Mouse (Mus musculus) cortical plate, adult 2 months (tissue): ENCODE measurements around the gene Trak1.

Experiments
- CTCF ChIP-seq: fragments of 200-500 bp; IDR thresholded peaks from 2 replicates; pipeline ENCODE4 v1.5.1; 2011; ENCODE audit warnings: mild to moderate bottlenecking, control low read depth, low read length; ENCODE audit not compliant: insufficient read depth; ENCODE audit errors: extremely low read depth
- POLR2A ChIP-seq: fragments of 200-500 bp; IDR thresholded peaks from 2 replicates; pipeline ENCODE4 v1.6.1; 2011; ENCODE audit warnings: mild to moderate bottlenecking, low read length, control low read depth; ENCODE audit not compliant: insufficient read depth; ENCODE audit errors: extremely low read depth

GRCm38 (mm10) chr9:121301041-121301920, 4.0 kb downstream of the Trak1 start:
- no peak for TF ChIP-seq POLR2A
- TF ChIP-seq CTCF = no peak
